Mouse (Mus musculus) myocyte (in vitro differentiated cells): ENCODE measurements around the gene Nde1.

ENCODE experiments used
- MYOG ChIP-seq, 3 experiments: IDR thresholded peaks; one replicate each; pipeline ENCODE4 v1.6.1; 2011; ENCODE audit warnings: control low read depth in 2 of 3, low read depth in 2 of 3, mild to moderate bottlenecking in 2 of 3; ENCODE audit not compliant: insufficient read length in 2 of 3, control insufficient read depth in 1 of 3, insufficient read depth in 1 of 3
- POLR2A ChIP-seq: IDR thresholded peaks from one replicate; pipeline ENCODE4 v1.6.1; 2011; ENCODE audit warnings: low read depth, mild to moderate bottlenecking, control low read depth, moderate library complexity; ENCODE audit not compliant: insufficient read length
- POLR2AphosphoS2 ChIP-seq: IDR thresholded peaks from one replicate; pipeline ENCODE4 v1.6.1; 2011; ENCODE audit warnings: low read depth, control low read depth; ENCODE audit not compliant: insufficient read length
- TCF12 ChIP-seq: IDR thresholded peaks from one replicate; pipeline ENCODE4 v1.6.1; 2011; ENCODE audit warnings: mild to moderate bottlenecking, control low read depth; ENCODE audit not compliant: poor library complexity, insufficient read depth, severe bottlenecking
- USF1 ChIP-seq: IDR thresholded peaks from one replicate; pipeline ENCODE4 v1.6.1; 2011; ENCODE audit warnings: low read depth, mild to moderate bottlenecking, control low read depth, moderate library complexity

DNA sequence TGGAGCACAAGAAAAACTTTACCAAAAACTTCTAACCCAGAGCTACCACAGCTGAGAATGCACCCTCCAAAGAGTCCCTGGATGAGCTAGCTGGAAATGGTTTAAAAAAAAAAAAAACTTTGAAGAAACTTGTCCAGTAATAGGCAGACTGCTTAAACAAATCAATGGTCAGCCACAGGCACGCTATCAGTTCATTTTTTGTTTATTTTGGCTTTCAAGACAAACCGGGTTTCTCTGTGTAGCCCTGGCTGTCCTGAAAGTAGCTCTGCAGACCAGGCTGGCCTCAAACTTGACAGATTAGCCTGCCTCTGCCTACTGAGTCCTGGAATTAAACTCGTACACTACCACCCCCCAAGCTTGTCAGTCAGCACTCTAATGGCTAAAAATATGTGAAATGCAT, 19.8 kb upstream of the Nde1 start:
- TF ChIP-seq USF1 (no peak), TCF12 (no peak), POLR2AphosphoS2 (no peak), MYOG (IDR thresholded peaks at IDR 0.05; ENCODE audit: control insufficient read depth in 1 of 3, insufficient read depth in 1 of 3, insufficient read length in 2 of 3, low read depth in 2 of 3) (no peak), POLR2A (no peak)
